Mouse (Mus musculus) kidney, embryonic 15.5 days (tissue): ENCODE measurements around the gene Kcmf1. TPM values are rescaled to one million over a fixed set of nuclear protein-coding genes. Genes with fewer than 3 reads are reported as not detected.
"Not testable (repeated sequence)": the region's sequence is repeated elsewhere in the genome, so short reads cannot be mapped to it uniquely, and the experiment has no call there.

Experiments used
- ATAC-seq: fragments of 200-750 bp; cut with Nextera tagmentation; replicated peaks from 2 replicates; pipeline ENCODE4 v1.8.0; 2017; ENCODE audit warnings: moderate TSS enrichment; ENCODE audit not compliant: low FRiP score
- H3K27ac ChIP-seq: fragments of 300-500 bp; sonication (generic); 2 replicates; pipeline ENCODE4 v1.5.1; 2015; ENCODE audit warnings: mild to moderate bottlenecking, inconsistent platforms
- H3K27me3 ChIP-seq: fragments of 300-500 bp; sonication (generic); 2 replicates; pipeline ENCODE4 v1.6.1; 2015; ENCODE audit warnings: inconsistent platforms
- H3K36me3 ChIP-seq: fragments of 300-500 bp; sonication (generic); 2 replicates; pipeline ENCODE4 v1.6.1; 2015; ENCODE audit warnings: inconsistent platforms
- H3K4me1 ChIP-seq: fragments of 300-500 bp; sonication (generic); 2 replicates; pipeline ENCODE4 v1.6.1; 2015; ENCODE audit warnings: inconsistent platforms
- H3K4me2 ChIP-seq: fragments of 300-500 bp; sonication (generic); 2 replicates; pipeline ENCODE4 v1.6.1; 2015; ENCODE audit warnings: moderate library complexity, mild to moderate bottlenecking, inconsistent platforms
- H3K4me3 ChIP-seq: fragments of 300-500 bp; sonication (generic); replicated peaks from 2 replicates; pipeline ENCODE4 v1.5.1; 2015; ENCODE audit warnings: mild to moderate bottlenecking, inconsistent platforms
- H3K9ac ChIP-seq: fragments of 300-500 bp; sonication (generic); 2 replicates; pipeline ENCODE4 v1.6.1; 2015; ENCODE audit warnings: mild to moderate bottlenecking, inconsistent platforms
- H3K9me3 ChIP-seq: fragments of 300-500 bp; sonication (generic); replicated peaks from 2 replicates; pipeline ENCODE4 v1.6.1; 2016; ENCODE audit warnings: inconsistent platforms
- WGBS: fragments of 180-500 bp; shearing (Covaris S2); methylation state at CpG from one replicate; pipeline ENCODE4 v1.1.7; 2015; ENCODE audit warnings: mixed read lengths; 5-methylcytosine and 5-hydroxymethylcytosine counted together
- polyA plus RNA-seq: library from polyadenylated mRNA; unstranded; fragments of >200 nt; fragmentation: Nextera tagmentation; extraction: Ambion mirVana; gene quantifications from 2 replicates; pipeline ENCODE4 v1.2.1, GENCODE M21; 2015

Gene Kcmf1
- polyA plus RNA-seq, 1 experiment from 2014 or later, result 33.1 TPM

- Histone ChIP-seq H3K9ac (no peak overlapping the region), H3K27ac (peak overlapping the region; percentile 20), H3K4me1 (peaks cover 19% of the 10 kb centered on the region), H3K9me3 (no peaks in the 10 kb centered on the region), H3K27me3 (no peaks in the 10 kb centered on the region), H3K36me3 (0 out of 2 replicates have a peak, but pooled peaks cover 3% of the 10 kb centered on the region), H3K4me2 (no peak overlapping the region), H3K4me3 (no peak overlapping the region)
- whole genome bisulfite sequencing, result 64% methylated on average over 8 of the region's 8 CpGs
- ATAC-seq, result 0 out of 2 replicates have a peak, but pooled peaks have one; percentile 33
Observed at GRCm38 (mm10) chr6:72869601-72870000, 30.2 kb downstream of the Kcmf1 start.

GRCm38 (mm10) chr6:72868688-72869087 is 31.1 kb downstream of the Kcmf1 start:
- Histone ChIP-seq H3K27me3 (no peaks in the 10 kb centered on the region), H3K9ac (no peak overlapping the region), H3K9me3 (no peaks in the 10 kb centered on the region), H3K27ac (peak overlapping the region; percentile 2), H3K4me2 (no peak overlapping the region), H3K36me3 (0 out of 2 replicates have a peak, but pooled peaks cover 3% of the 10 kb centered on the region), H3K4me3 (no peak overlapping the region), H3K4me1 (peaks cover 19% of the 10 kb centered on the region)
- no peak for ATAC-seq
- 70% methylated on average over 5 of the region's 5 CpGs for whole genome bisulfite sequencing

- Histone ChIP-seq H3K27ac (0 out of 2 replicates have a peak overlapping the region, but pooled peaks have one; percentile 2), H3K4me2 (no peak overlapping the region), H3K36me3 (peaks cover 3% of the 10 kb centered on the region; the same call in 1 of the 2 replicates), H3K27me3 (no peaks in the 10 kb centered on the region), H3K4me3 (no peak overlapping the region), H3K4me1 (peaks cover 19% of the 10 kb centered on the region), H3K9ac (no peak overlapping the region), H3K9me3 (no peaks in the 10 kb centered on the region)
- no peak for ATAC-seq
- 89% methylated on average over 1 of the region's 1 CpGs for WGBS
Observed at GRCm38 (mm10) chr6:72867746-72868145, 32.0 kb downstream of the Kcmf1 start.

GRCm38 (mm10) chr6:72866232-72866631 is 33.5 kb downstream of the Kcmf1 start:
- H3K27me3 ChIP-seq, result no peaks in the 10 kb centered on the region
- no peak overlapping the region for H3K4me2 ChIP-seq
- 66% methylated on average over 2 of the region's 2 CpGs for WGBS
- H3K4me3 ChIP-seq, result no peak overlapping the region
- no peak for ATAC-seq
- H3K9ac ChIP-seq, result no peak overlapping the region
- peaks cover 6% of the 10 kb centered on the region; the same call in 1 of the 2 replicates for H3K36me3 ChIP-seq
- no peaks in the 10 kb centered on the region for H3K9me3 ChIP-seq
- no peak overlapping the region for H3K27ac ChIP-seq
- peaks cover 19% of the 10 kb centered on the region for H3K4me1 ChIP-seq

- peaks cover 23% of the 10 kb centered on the region for H3K36me3 ChIP-seq
- WGBS, result 95% methylated on average over 5 of the region's 5 CpGs
- H3K4me2 ChIP-seq, H3K9ac ChIP-seq, H3K4me3 ChIP-seq, H3K9me3 ChIP-seq, H3K27me3 ChIP-seq, H3K4me1 ChIP-seq, ATAC-seq, H3K27ac ChIP-seq: not testable (repeated sequence)
Observed at GRCm38 (mm10) chr6:72862686-72863085, 37.1 kb downstream of the Kcmf1 start.

GRCm38 (mm10) chr6:72854256-72854655 is 45.5 kb downstream of the Kcmf1 start:
- no peak overlapping the region for H3K4me2 ChIP-seq
- no peaks in the 10 kb centered on the region for H3K4me1 ChIP-seq
- no peaks in the 10 kb centered on the region for H3K27me3 ChIP-seq
- ATAC-seq, result no peak
- no peaks in the 10 kb centered on the region for H3K9me3 ChIP-seq
- no peak overlapping the region for H3K27ac ChIP-seq
- H3K36me3 ChIP-seq, result peaks cover 96% of the 10 kb centered on the region
- no peak overlapping the region for H3K4me3 ChIP-seq
- 71% methylated on average over 5 of the region's 5 CpGs for WGBS
- no peak overlapping the region for H3K9ac ChIP-seq

- no peak for ATAC-seq
- H3K36me3 ChIP-seq, result peaks cover 96% of the 10 kb centered on the region
- 80% methylated on average over 4 of the region's 4 CpGs for WGBS
Observed at GRCm38 (mm10) chr6:72852180-72852579, 47.6 kb downstream of the Kcmf1 start.

GRCm38 (mm10) chr6:72851633-72852032 is 48.1 kb downstream of the Kcmf1 start:
- no peak for ATAC-seq
- peaks cover 96% of the 10 kb centered on the region for H3K36me3 ChIP-seq
- 82% methylated on average over 5 of the region's 5 CpGs for WGBS

More at GRCm38 (mm10) chr6:72852180-72852579, 47.6 kb downstream of the Kcmf1 start:
- no peak overlapping the region for H3K4me2 ChIP-seq
- no peak overlapping the region for H3K27ac ChIP-seq
- H3K4me3 ChIP-seq, result no peak overlapping the region
- H3K4me1 ChIP-seq, result no peaks in the 10 kb centered on the region
- no peaks in the 10 kb centered on the region for H3K9me3 ChIP-seq
- H3K9ac ChIP-seq, result no peak overlapping the region
- no peaks in the 10 kb centered on the region for H3K27me3 ChIP-seq

GRCm38 (mm10) chr6:72841986-72842502 is 57.7 kb downstream of the Kcmf1 start:
- WGBS, result 90% methylated on average over 7 of the region's 7 CpGs
- no peak for ATAC-seq
- H3K36me3 ChIP-seq, result peaks cover 72% of the 10 kb centered on the region

More at GRCm38 (mm10) chr6:72851633-72852032, 48.1 kb downstream of the Kcmf1 start:
- no peaks in the 10 kb centered on the region for H3K27me3 ChIP-seq
- no peak overlapping the region for H3K4me3 ChIP-seq
- no peak overlapping the region for H3K27ac ChIP-seq
- no peak overlapping the region for H3K4me2 ChIP-seq
- H3K4me1 ChIP-seq, result no peaks in the 10 kb centered on the region
- H3K9me3 ChIP-seq, result no peaks in the 10 kb centered on the region
- H3K9ac ChIP-seq, result no peak overlapping the region

GRCm38 (mm10) chr6:72840867-72841780 is 58.7 kb downstream of the Kcmf1 start:
- H3K36me3 ChIP-seq, result peaks cover 62% of the 10 kb centered on the region
- H3K27ac ChIP-seq, result no peak overlapping the region
- ATAC-seq, result no peak
- H3K4me3 ChIP-seq, result no peak overlapping the region
- H3K4me1 ChIP-seq, result no peaks in the 10 kb centered on the region
- no peak overlapping the region for H3K4me2 ChIP-seq
- H3K9me3 ChIP-seq, result no peaks in the 10 kb centered on the region
- WGBS, result 67% methylated on average over 13 of the region's 13 CpGs
- H3K27me3 ChIP-seq, result no peaks in the 10 kb centered on the region
- no peak overlapping the region for H3K9ac ChIP-seq

More at GRCm38 (mm10) chr6:72841986-72842502, 57.7 kb downstream of the Kcmf1 start:
- Histone ChIP-seq H3K9me3 (no peaks in the 10 kb centered on the region), H3K4me1 (no peaks in the 10 kb centered on the region), H3K4me3 (no peak overlapping the region), H3K27ac (no peak overlapping the region), H3K4me2 (no peak overlapping the region), H3K27me3 (no peaks in the 10 kb centered on the region), H3K9ac (no peak overlapping the region)

GRCm38 (mm10) chr6:72837756-72838155 is 62.0 kb downstream of the Kcmf1 start:
- peaks cover 29% of the 10 kb centered on the region for H3K36me3 ChIP-seq
- H3K4me1 ChIP-seq, result no peaks in the 10 kb centered on the region
- no peak overlapping the region for H3K9ac ChIP-seq
- no peak overlapping the region for H3K27ac ChIP-seq
- no peak overlapping the region for H3K4me2 ChIP-seq
- no peaks in the 10 kb centered on the region for H3K9me3 ChIP-seq
- H3K4me3 ChIP-seq, result no peak overlapping the region
- no peak for ATAC-seq
- no peaks in the 10 kb centered on the region for H3K27me3 ChIP-seq
- 90% methylated on average over 4 of the region's 4 CpGs for WGBS

- Histone ChIP-seq H3K9ac (no peak overlapping the region), H3K36me3 (peaks cover under 1% of the 10 kb centered on the region; the same call in 1 of the 2 replicates), H3K27ac (no peak overlapping the region), H3K4me2 (no peak overlapping the region), H3K9me3 (no peaks in the 10 kb centered on the region), H3K4me3 (no peak overlapping the region), H3K4me1 (no peaks in the 10 kb centered on the region), H3K27me3 (no peaks in the 10 kb centered on the region)
- WGBS, result 63% methylated on average over 4 of the region's 4 CpGs
- no peak for ATAC-seq
Observed at GRCm38 (mm10) chr6:72834518-72834917, 65.3 kb downstream of the Kcmf1 start.
